Mouse (Mus musculus) c-Kit-negative CD71-positive TER-119-positive erythroid progenitor cells, embryonic 14.5 days (primary cell): ENCODE data around the gene Lmln.
"Not testable (repeated sequence)": the region's sequence is repeated elsewhere in the genome, so short reads cannot be mapped to it uniquely, and the experiment has no call there.

Experiments used
- DNase-seq: peaks from one replicate; pipeline ENCODE4 v3.0.0-alpha.2; 2013; ENCODE audit warnings: low read depth, low spot score

The Lmln gene

GRCm38 (mm10) chr16:33133186-33133585, 70.9 kb downstream of the Lmln start:
- DNase-seq, result no peak

DNA sequence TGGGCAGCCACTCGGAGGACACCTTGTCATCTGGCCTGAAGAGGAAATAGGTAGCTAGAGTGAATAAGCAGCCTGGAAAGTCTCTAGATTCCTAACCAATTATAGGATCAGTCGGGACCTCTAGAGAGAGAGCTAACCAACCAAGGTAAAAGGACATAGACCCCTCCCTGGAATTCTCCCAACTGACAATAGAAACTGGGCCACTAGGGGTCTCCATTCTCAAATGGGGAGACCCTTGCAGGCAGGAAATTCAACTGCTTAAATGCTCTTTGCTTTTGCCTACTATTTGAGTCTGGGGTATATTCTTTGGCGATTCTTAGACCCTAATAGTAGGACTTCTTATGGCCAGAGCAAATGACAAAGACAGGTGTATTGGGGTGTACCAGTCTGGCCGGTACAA, 72.8 kb downstream of the Lmln start:
- DNase-seq, result no peak

GRCm38 (mm10) chr16:33139061-33139460, 76.7 kb downstream of the Lmln start:
- DNase-seq, result not testable (repeated sequence)

- no peak for DNase-seq
Measured at GRCm38 (mm10) chr16:33141758-33142280, 79.5 kb downstream of the Lmln start.

DNA sequence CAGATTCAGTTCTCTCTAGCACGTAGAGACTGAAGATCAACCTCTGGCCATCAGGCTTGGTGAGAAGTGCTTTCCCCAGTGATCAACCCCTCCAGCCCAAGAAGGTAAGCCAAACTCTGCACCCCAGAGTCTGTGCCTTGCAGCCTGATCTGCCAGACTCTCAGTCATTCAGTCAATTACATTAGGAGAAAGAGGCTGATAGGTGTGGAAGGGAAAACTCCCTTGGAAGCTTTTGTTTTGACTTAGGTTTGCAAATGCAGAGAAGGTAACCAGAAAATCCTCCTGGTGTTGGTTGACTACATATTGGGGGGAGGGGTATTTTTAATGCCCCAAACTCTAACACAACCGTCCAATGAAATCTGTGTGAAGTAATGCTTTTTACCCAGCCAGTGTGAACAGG, 81.1 kb downstream of the Lmln start:
- DNase-seq, result no peak

GRCm38 (mm10) chr16:33146185-33146584, 83.9 kb downstream of the Lmln start:
- DNase-seq, result no peak

- no peak for DNase-seq
Measured at GRCm38 (mm10) chr16:33148135-33148534, 85.8 kb downstream of the Lmln start.

- DNase-seq, result not testable (repeated sequence)
Measured at GRCm38 (mm10) chr16:33150875-33151274, 88.6 kb downstream of the Lmln start.

DNA sequence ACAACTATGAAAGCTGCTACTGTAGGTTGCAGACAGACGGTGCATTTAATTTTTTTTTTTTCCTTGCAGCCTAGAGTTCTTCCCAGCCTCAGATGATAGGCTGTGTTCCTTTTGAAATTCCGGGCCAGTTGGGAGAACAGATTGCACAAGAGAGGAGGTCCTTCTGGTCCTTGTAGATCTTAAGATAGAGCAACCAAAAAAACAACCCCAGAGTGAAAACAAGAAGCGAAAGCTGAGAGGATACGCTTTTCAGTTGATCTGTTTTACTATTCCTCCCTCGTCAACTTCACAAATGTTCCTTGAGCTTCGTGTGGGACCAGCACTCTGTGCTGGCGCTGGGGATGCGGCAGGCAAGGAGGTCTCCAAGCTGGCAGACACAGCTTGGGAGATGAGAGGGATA, 89.2 kb downstream of the Lmln start:
- no peak for DNase-seq

DNA sequence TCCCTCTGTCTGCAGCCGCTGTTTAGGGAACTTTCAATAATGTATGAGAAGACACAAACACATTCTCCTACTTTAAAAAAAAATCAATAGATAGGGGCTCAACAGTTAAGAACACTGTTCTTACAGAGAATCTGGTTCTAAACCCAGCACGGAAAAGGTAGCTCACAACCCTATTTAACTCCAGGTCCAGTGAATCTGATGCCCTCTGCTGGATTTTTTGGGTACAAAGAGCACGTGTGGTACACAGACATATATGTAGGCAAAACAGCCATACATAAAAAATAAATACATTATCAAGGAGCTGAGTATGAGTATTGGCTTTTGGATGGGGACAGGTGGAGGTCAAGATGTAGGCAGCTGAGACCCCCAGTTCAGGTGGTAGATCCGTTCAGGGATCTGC, 92.7 kb downstream of the Lmln start:
- no peak for DNase-seq

GRCm38 (mm10) chr16:33158006-33158405, 95.7 kb downstream of the Lmln start:
- DNase-seq, result no peak

GRCm38 (mm10) chr16:33158590-33159071, 96.3 kb downstream of the Lmln start:
- DNase-seq, result no peak

DNA sequence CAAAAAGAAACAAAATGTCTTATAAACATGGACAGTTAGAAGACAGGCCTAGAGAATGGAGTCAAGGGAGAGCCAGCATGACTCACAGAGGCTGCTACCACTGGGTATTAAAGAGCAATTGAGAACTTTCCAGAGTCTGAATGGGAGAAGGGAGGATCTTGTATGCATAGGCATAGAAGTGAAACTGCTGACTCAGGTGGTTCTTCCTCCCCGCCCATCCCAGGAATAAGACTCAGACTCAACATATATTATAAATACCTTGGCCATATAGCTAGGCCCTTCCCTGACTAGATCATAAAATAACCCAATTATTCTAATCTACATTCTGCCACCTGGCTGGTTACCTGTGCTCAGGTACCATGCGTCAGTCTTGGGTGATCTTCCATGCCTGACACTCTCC, 97.0 kb downstream of the Lmln start:
- DNase-seq, result no peak

GRCm38 (mm10) chr16:33163330-33164090, 101.2 kb downstream of the Lmln start:
- no peak for DNase-seq

DNA sequence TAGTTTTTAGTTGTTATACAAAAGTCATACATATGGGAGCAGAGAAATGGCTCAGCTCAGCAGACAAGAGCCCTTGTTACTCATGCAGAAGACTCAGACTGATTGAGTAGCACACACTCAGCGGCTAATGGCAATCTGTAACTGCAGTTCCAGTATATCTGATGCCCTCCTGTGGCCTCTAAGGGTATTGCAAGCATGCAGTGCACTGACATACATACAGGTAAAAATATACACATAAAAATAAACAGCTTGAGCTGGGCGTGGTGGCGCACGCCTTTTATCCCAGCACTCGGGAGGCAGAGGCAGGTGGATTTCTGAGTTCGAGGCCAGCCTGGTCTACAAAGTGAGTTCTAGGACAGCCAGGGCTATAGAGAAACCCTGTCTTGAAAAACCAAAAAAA, 104.0 kb downstream of the Lmln start:
- DNase-seq, result peak; percentile 39

GRCm38 (mm10) chr16:33167537-33167936, 105.2 kb downstream of the Lmln start:
- DNase-seq, result no peak

- no peak for DNase-seq
Measured at GRCm38 (mm10) chr16:33169471-33170034, 107.2 kb downstream of the Lmln start.

- DNase-seq, result no peak
Measured at GRCm38 (mm10) chr16:33170716-33171587, 108.6 kb downstream of the Lmln start.

DNA sequence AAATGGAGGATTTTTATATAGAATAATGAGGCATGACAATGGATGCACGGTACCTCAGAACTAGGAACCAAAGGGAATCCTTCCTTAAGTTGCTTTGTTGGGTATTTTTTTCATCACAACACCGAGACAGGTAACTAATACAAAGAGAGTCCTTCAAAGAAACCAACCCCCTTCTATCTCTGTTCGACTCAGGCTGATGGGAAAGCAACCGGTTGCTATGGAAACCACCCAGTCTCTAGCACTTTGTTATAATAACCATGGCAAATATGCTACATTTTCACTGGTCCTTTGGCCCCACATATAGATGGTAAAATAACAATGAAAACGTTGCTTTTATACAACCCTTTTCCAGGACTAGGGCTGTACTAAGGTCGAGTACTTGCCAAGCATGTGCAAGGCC, 109.5 kb downstream of the Lmln start:
- DNase-seq, result no peak

- no peak for DNase-seq
Measured at GRCm38 (mm10) chr16:33173151-33173550, 110.8 kb downstream of the Lmln start.

- DNase-seq, result no peak
Measured at GRCm38 (mm10) chr16:33174695-33175094, 112.4 kb downstream of the Lmln start.

DNA sequence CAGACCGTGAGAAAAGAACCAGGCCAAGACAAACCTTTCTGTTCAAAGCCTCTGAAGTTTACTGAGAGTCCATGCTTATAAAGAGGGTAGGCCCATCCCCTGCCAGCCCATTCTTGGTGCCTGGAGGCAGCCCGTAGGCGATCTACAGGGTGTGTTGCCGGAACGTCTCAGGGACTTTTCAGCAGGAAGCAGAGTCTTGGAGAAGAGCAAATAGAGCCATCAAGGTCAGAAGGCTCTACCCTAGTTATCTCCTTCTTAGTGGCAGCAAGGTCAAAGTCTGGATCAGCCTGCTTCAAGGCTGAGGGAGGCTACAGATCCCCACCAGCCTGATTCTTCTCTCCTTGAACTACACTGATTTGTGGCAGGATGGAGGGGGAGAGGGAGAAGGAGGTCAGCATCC, 114.5 kb downstream of the Lmln start:
- not testable (repeated sequence) for DNase-seq
